ENCODE assay signal across 11 mouse cellular contexts in genomic region chr10:97334044-97334443, GRCm38 (mm10).
"Had no signal": no experiment of that assay in that cellular context is flagged by ENCODE, and none has a peak within 500 bp of the region (broad histone marks: within the 10 kb centered on the region; RNA-seq: fewer than 3 reads in every experiment).

No protein-coding gene starts in this region.

- ATAC-seq: liver, embryonic 12.5 days; midbrain, embryonic 16.5 days had no signal

- DNase-seq: kidney, adult 11 months; kidney, postnatal 10 days; kidney, postnatal 4 days; layer of hippocampus, postnatal 36 days; right cerebral cortex, postnatal 14 days had no signal

- H3K36me3 ChIP-seq: limb, embryonic 15.5 days; liver, embryonic 12.5 days; lung, embryonic 15.5 days; midbrain, embryonic 12.5 days; neural tube, embryonic 13.5 days had no signal

- H3K9ac ChIP-seq: limb, embryonic 15.5 days; liver, embryonic 12.5 days; lung, embryonic 15.5 days; midbrain, embryonic 12.5 days; neural tube, embryonic 13.5 days had no signal

- H3K27me3 ChIP-seq: limb, embryonic 15.5 days; liver, embryonic 12.5 days; lung, embryonic 15.5 days; midbrain, embryonic 12.5 days; neural tube, embryonic 13.5 days had no signal

- H3K9me3 ChIP-seq: limb, embryonic 15.5 days; liver, embryonic 12.5 days; lung, embryonic 15.5 days; midbrain, embryonic 12.5 days; neural tube, embryonic 13.5 days had no signal

- H3K4me2 ChIP-seq: limb, embryonic 15.5 days; liver, embryonic 12.5 days; lung, embryonic 15.5 days; midbrain, embryonic 12.5 days; neural tube, embryonic 13.5 days had no signal

- H3K4me3 ChIP-seq: limb, embryonic 15.5 days; liver, embryonic 12.5 days; lung, embryonic 15.5 days; midbrain, embryonic 12.5 days; neural tube, embryonic 13.5 days had no signal

- H3K27ac ChIP-seq: liver, embryonic 12.5 days; midbrain, embryonic 12.5 days; neural tube, embryonic 13.5 days had no signal

- H3K4me1 ChIP-seq: liver, embryonic 12.5 days; midbrain, embryonic 12.5 days had no signal
